Mouse (Mus musculus): Measurements from ENCODE around the gene Mphosph6.

DNA sequence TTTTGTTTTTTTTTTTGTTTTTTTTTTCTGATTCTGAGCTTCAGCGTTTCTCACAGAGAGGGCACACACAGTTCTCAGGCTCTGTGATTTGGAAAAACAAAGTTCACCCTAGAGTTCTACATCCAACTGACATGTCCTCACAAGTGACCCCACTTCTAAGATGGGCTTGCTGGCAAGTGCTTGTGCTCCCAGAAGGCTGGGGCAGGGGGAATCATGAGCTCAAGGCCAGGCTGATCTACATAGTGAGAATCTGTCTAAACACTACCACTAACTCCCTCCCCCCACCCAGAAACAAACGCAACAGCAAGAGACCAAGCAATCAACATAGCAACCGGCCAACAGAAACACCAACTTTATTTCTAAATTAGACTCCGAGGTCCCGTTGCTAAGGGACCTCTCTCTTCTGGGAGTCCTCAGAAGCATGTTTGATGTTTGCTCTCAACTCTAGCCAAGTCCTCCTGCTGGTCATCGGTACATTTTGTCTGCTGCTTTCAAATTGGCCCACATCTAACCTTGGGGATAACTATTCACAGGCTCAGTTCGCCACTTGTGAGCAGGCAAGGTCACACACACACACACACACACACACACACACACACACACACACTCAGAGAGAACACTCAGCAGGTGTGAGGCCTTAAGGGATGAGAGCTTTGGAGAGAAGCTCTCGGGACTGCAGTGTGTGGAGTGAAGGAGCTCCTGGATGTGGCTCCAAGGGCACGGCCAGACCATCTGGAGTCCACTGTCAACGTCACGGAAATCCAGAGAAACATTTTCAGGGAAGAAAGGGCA lies 23.0 kb downstream of the Mphosph6 start:
- no peak for TF ChIP-seq CTCF (IDR thresholded peaks at IDR 0.05; ENCODE audit: low read depth)
- TF ChIP-seq EP300 (IDR thresholded peaks at IDR 0.05; ENCODE audit: low read depth): no peak
